Mouse (Mus musculus) C2C12 (cell line): ENCODE results near the gene Derl3. TPM values are rescaled to one million over a fixed set of nuclear protein-coding genes. Genes with fewer than 3 reads are reported as not detected.
"Not testable (repeated sequence)": the region's sequence is repeated elsewhere in the genome, so short reads cannot be mapped to it uniquely, and the experiment has no call there.

ENCODE experiments used
- H3K27me3 ChIP-seq: one replicate; pipeline ENCODE4 v1.6.1; 2011; ENCODE audit not compliant: control insufficient read depth, insufficient read depth, insufficient read length
- H3K36me3 ChIP-seq: one replicate; pipeline ENCODE4 v1.6.1; 2011; ENCODE audit not compliant: control insufficient read depth, insufficient read depth
- H3K4me3 ChIP-seq: one replicate; pipeline ENCODE4 v1.5.1; 2011; ENCODE audit warnings: mild to moderate bottlenecking, control low read depth; ENCODE audit not compliant: poor library complexity, insufficient read depth, severe bottlenecking
- H3K79me2 ChIP-seq: one replicate; pipeline ENCODE4 v1.6.1; 2011; ENCODE audit not compliant: control insufficient read depth, insufficient read depth
- H3K79me3 ChIP-seq: one replicate; pipeline ENCODE4 v1.6.1; 2011; ENCODE audit warnings: low read depth, control low read depth
- H3ac ChIP-seq: one replicate; pipeline ENCODE3; 2011; ENCODE audit warnings: low read depth; ENCODE audit not compliant: control insufficient read depth, insufficient read length
- CEBPB ChIP-seq: IDR thresholded peaks from one replicate; pipeline ENCODE4 v1.6.1; 2011; ENCODE audit warnings: low read depth, mild to moderate bottlenecking, control low read depth, moderate library complexity
- CTCF ChIP-seq: IDR thresholded peaks from one replicate; pipeline ENCODE4 v1.5.1; 2011; ENCODE audit not compliant: control insufficient read depth, insufficient read depth, insufficient read length
- FOSL1 ChIP-seq: IDR thresholded peaks from one replicate; pipeline ENCODE4 v1.8.0; 2011; ENCODE audit warnings: mild to moderate bottlenecking, low read length; ENCODE audit not compliant: poor library complexity, insufficient read depth, severe bottlenecking
- MAX ChIP-seq: IDR thresholded peaks from one replicate; pipeline ENCODE4 v1.6.1; 2011; ENCODE audit warnings: mild to moderate bottlenecking, control low read depth
- MYOD1 ChIP-seq: IDR thresholded peaks from one replicate; pipeline ENCODE4 v1.6.1; 2011; ENCODE audit warnings: low read depth; ENCODE audit not compliant: control insufficient read depth, insufficient read length
- MYOG ChIP-seq: IDR thresholded peaks from one replicate; pipeline ENCODE4 v1.6.1; 2011; ENCODE audit not compliant: control insufficient read depth, insufficient read length; ENCODE audit errors: extremely low read depth
- USF1 ChIP-seq: IDR thresholded peaks from one replicate; pipeline ENCODE4 v1.6.1; 2011; ENCODE audit warnings: low read depth, mild to moderate bottlenecking, control low read depth, moderate library complexity
- polyA plus RNA-seq: library from polyadenylated mRNA; unstranded; fragments of >200 nt; fragmentation: generic; extraction: Trizol; gene quantifications from one replicate; pipeline ENCODE4 v1.2.1, GENCODE M21; 2012; ENCODE audit warnings: missing spikeins

Derl3 gene
- polyA plus RNA-seq, 1 experiment: 0.25 TPM

DNA sequence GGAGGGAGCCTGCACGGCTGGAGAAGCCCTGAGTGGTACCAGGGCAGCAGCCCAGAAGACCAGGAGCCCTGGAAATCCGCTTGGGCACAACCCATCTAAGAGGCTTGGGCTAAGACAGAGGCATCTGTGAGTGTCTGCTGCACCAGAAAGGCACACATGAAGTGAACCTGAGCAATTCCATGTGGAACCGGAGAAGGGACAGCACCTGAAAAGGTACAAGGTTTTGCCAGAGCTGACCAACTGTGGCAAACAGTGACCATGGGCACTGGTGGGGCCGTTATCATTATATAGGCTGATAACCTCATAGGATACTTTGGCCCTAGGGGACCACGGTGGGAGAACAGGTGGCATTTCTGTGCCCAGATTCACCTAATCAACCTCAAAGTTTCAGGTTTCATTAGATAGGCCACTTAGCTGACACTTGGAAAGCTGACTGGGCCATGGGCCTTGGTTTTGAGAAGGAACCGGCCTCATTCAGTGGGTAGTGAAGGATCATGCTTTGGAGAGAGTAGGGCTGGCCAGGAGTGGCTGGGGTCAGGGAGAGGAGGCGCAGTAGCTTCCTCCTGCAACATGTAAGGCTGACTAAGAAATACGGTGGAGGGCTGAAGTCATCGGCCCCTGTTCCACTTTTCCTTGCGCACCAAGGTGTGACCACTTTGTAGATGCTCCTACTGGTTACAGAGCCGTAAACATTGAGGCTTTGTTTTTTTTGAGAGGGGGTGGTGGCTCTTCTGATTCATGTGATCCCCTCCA, 36.9 kb upstream of the Derl3 start:
- peaks cover 22% of the 10 kb centered on the region for H3K36me3 ChIP-seq
- H3K79me3 ChIP-seq: peaks cover 14% of the 10 kb centered on the region
- H3ac ChIP-seq: no peak overlapping the region
- H3K79me2 ChIP-seq: peaks cover 28% of the 10 kb centered on the region
- no peak overlapping the region for H3K4me3 ChIP-seq
- TF ChIP-seq MAX: no peak
- TF ChIP-seq USF1: no peak
- TF ChIP-seq MYOG: no peak
- TF ChIP-seq CTCF: no peak
- no peak for TF ChIP-seq MYOD1
- TF ChIP-seq CEBPB: no peak
- no peaks in the 10 kb centered on the region for H3K27me3 ChIP-seq

DNA sequence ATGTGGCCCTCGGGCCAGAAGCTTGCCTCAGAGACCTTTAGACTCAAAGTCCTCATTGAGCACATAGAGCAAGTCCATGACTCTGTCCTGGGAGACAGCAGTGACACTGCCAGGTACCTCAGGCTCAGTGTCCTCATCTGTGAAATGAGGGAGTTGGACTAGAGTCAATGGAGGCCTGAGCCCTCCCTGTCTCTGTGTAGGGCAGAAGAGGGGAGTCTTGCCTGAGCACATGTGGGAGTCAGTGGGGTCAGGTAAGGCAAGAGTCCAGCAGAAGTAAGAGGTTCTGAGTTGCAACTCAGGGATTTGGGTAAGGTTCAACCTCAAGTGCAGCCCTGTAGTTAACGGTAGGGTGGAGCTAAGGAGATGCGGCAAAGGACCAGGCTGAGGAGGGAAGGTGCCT, 36.2 kb upstream of the Derl3 start:
- Histone ChIP-seq H3K79me2 (peaks cover 28% of the 10 kb centered on the region), H3K79me3 (peaks cover 14% of the 10 kb centered on the region), H3K27me3 (no peaks in the 10 kb centered on the region), H3K36me3 (peaks cover 22% of the 10 kb centered on the region), H3K4me3 (no peak overlapping the region), H3ac (no peak overlapping the region)
- TF ChIP-seq MYOD1 (no peak), CEBPB (no peak), USF1 (no peak), FOSL1 (no peak), MYOG (no peak), CTCF (no peak), MAX (no peak)

DNA sequence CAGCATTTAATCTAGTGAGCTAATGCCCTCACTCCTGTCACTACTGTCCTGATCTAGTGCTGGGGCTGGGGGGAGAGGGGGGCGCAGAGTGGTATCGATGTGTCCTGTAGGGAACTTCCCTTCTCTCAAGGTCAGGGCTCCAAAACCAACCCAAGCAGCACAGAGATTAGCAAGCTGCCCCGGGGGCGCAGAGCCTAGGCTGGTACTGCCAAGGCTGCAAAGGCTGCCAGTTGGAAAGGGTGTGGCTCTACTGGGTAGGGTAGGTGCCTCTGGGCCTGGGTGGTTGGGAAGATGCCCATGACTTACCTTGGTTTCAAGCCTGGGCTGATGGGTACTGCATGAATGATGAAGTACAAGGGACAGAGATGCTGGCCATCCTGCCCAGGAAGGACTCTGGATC, 35.6 kb upstream of the Derl3 start:
- Histone ChIP-seq H3K4me3 (no peak overlapping the region), H3ac (no peak overlapping the region), H3K27me3 (no peaks in the 10 kb centered on the region), H3K36me3 (peaks cover 22% of the 10 kb centered on the region), H3K79me3 (peaks cover 14% of the 10 kb centered on the region), H3K79me2 (peaks cover 28% of the 10 kb centered on the region)
- TF ChIP-seq MYOG (no peak), MAX (no peak), CEBPB (no peak), CTCF (no peak), USF1 (no peak), MYOD1 (no peak), FOSL1 (no peak)

DNA sequence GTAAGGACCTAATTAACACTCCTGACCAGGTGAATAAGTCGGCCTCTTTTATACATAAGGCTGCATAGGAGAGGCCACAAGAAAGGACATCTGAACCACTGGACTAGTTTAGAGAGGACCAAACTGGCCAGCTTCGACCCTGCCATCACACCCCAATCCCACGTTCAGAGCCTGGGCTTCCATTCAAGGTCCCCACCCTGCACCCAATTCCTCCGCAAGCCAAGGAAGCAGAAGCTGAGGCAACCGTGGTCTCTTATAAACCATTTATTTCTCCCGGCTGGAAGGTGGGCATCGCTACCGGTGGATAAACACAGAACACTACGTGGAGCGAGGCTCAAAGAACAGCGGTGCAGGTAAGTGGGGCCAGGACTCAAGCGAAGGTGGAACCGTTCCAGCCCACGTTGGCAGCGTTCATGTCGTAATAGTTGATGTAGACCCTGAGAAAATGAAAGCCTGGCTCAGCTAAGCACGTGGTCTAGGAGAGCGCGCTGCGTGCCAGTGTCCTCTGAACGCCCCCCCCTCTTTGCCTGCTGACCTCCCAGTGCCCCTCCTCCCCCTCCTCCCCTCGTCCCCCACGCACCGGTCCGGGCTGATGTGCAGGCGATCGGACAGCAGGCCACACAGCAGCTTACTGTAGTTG, 34.0 kb upstream of the Derl3 start:
- H3K4me3 ChIP-seq: peak overlapping the region; percentile 83

DNA sequence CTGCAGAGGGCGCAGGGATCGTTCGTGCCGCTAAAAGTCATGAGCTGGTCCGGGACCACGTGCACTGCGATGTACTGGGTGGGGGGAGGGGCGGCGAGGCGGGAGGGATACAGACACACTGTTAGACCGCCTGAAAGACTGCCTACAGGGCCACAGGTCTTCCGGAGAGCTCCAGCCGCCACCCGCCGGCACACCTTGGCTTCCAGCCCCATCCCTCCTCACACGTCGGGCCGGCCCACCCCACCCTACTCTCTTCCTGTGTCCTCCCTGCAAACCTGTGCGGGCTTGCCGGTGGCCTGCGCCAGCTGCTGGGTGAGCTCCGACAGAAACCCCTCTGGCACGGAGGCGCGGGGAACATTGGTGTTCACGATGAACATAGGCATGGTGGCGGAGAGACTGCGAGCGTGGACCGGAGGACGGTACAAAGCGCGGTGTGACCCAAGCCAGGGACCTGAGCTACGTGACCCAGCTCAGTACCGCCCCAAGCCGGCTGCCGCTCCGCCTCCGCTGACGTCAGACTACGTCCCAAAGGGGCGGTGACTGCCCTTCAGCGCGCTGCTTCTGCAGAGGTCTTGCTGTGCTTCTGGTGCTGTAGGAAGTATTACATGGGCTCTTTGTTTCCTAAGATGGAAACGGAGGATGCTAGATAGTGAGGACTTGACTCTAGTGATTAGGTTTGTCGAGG, 33.3 kb upstream of the Derl3 start, which contains the start of gene Mif:
Gene Mif (minus strand): TSS at position 455 of the 685 bp plus-strand sequence.
- H3K27me3 ChIP-seq: not testable (repeated sequence)
- TF ChIP-seq MAX: peak; percentile 42
- peaks cover 14% of the 10 kb centered on the region for H3K79me3 ChIP-seq
- H3K79me2 ChIP-seq: peaks cover 28% of the 10 kb centered on the region
- peak within 1 kb of the TSS; percentile 83 for H3K4me3 ChIP-seq
- peaks cover 22% of the 10 kb centered on the region for H3K36me3 ChIP-seq
- H3ac ChIP-seq: peak within 1 kb of the TSS; percentile 71

More for the DNA sequence above, 34.0 kb upstream of the Derl3 start:
- Histone ChIP-seq H3K36me3 (peaks cover 22% of the 10 kb centered on the region), H3K79me3 (peaks cover 14% of the 10 kb centered on the region), H3ac (peak overlapping the region; percentile 67), H3K79me2 (peaks cover 28% of the 10 kb centered on the region), H3K27me3 (no peaks in the 10 kb centered on the region)
- TF ChIP-seq FOSL1 (no peak), CEBPB (no peak), MYOG (no peak), CTCF (no peak), MYOD1 (no peak), USF1 (no peak), MAX (no peak)
